Mouse (Mus musculus) stomach, postnatal 0 days (tissue): ENCODE results near the gene Tent5b. TPM values are rescaled to one million over a fixed set of nuclear protein-coding genes. Genes with fewer than 3 reads are reported as not detected.

ENCODE experiments used
- ATAC-seq: fragments of 200-750 bp; cut with Nextera tagmentation; 2 replicates; pipeline ENCODE4 v1.8.0; 2017; ENCODE audit not compliant: low FRiP score, low TSS enrichment
- DNase-seq: peaks from one replicate; pipeline ENCODE4 v3.0.0-alpha.2; 2016; ENCODE audit warnings: low spot score
- H3K27ac ChIP-seq: fragments of 300-500 bp; sonication (generic); replicated peaks from 2 replicates; pipeline ENCODE4 v1.5.1; 2014; ENCODE audit warnings: mild to moderate bottlenecking, control low read depth
- H3K27me3 ChIP-seq: fragments of 300-500 bp; sonication (generic); 2 replicates; pipeline ENCODE4 v1.6.1; 2014; ENCODE audit warnings: low read length; ENCODE audit not compliant: control insufficient read depth, insufficient read depth
- H3K36me3 ChIP-seq: fragments of 300-500 bp; sonication (generic); 2 replicates; pipeline ENCODE4 v1.6.1; 2014; ENCODE audit warnings: low read length, mixed read lengths; ENCODE audit not compliant: control insufficient read depth, insufficient read depth
- H3K4me1 ChIP-seq: fragments of 300-500 bp; sonication (generic); replicated peaks from 2 replicates; pipeline ENCODE4 v1.6.1; 2014; ENCODE audit warnings: antibody characterized with exemption; ENCODE audit not compliant: control insufficient read depth, insufficient read depth
- H3K4me2 ChIP-seq: fragments of 300-500 bp; sonication (generic); replicated peaks from 2 replicates; pipeline ENCODE4 v1.6.1; 2014; ENCODE audit warnings: low read depth, mild to moderate bottlenecking, control low read depth, moderate library complexity
- H3K4me3 ChIP-seq: fragments of 300-500 bp; sonication (generic); 2 replicates; pipeline ENCODE4 v1.5.1; 2014; ENCODE audit warnings: low read depth, low read length, control low read depth
- H3K9ac ChIP-seq: fragments of 300-500 bp; sonication (generic); 2 replicates; pipeline ENCODE4 v1.6.1; 2014; ENCODE audit warnings: mild to moderate bottlenecking, low read length, control low read depth, mixed read lengths
- H3K9me3 ChIP-seq: fragments of 300-500 bp; sonication (generic); 2 replicates; pipeline ENCODE4 v1.6.1; 2016; ENCODE audit warnings: low read length; ENCODE audit not compliant: control insufficient read depth
- CTCF ChIP-seq: IDR thresholded peaks from 2 replicates; pipeline ENCODE4 v1.5.1; 2016; ENCODE audit warnings: antibody characterized with exemption, low read depth, mild to moderate bottlenecking, moderate library complexity
- EP300 ChIP-seq: optimal IDR thresholded peaks from 2 replicates; pipeline ENCODE3; 2016; ENCODE audit warnings: antibody characterized with exemption
- WGBS: fragments of 180-500 bp; shearing (Covaris S2); extraction: QIAGEN DNeasy Blood & Tissue Kit; methylation state at CpG from one replicate; pipeline ENCODE4 v1.1.7; 2014; 5-methylcytosine and 5-hydroxymethylcytosine counted together
- polyA plus RNA-seq: library from polyadenylated mRNA; unstranded; fragments of >200 nt; fragmentation: Nextera tagmentation; extraction: Ambion mirVana; gene quantifications from 2 replicates; pipeline ENCODE4 v1.2.1, GENCODE M21; 2015

Tent5b gene
- polyA plus RNA-seq, 1 experiment from 2014 or later, result 34.0 TPM

DNA sequence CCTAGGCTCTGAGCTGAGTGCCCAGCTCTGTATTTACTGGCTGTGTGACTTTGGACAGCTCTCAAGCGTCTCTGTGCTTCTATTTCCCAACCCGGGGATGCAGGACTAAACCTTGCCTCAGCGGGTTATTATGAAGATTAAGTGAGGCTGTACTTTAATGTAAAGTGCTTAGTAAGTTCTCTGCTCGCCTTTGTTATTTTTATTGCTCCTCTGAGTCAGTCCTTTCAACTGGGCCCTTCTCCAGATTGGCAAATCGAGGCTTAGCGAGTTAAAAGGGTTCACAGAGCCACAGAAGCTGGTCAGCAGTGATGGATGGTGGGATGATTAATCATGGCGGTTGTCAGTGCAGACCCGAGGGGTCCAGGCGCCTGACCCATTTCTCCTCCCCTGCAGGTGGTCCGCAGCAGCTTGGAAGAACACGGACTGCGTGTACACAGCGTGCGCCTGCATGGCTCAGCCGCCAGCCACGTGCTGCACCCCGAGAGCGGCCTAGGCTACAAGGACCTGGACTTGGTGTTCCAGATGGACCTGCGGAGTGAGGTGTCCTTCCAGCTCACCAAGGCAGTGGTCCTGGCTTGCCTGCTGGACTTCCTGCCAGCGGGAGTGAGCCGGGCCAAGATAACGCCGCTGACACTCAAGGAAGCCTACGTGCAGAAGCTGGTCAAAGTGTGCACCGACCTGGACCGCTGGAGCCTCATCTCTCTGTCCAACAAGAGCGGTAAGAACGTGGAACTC is 5.9 kb downstream of the Tent5b start:
- H3K9ac ChIP-seq, result no peak overlapping the region
- H3K9me3 ChIP-seq, result no peaks in the 10 kb centered on the region
- H3K4me2 ChIP-seq, result no peak overlapping the region
- 82% methylated on average over 28 of the region's 28 CpGs for WGBS
- ATAC-seq (no peak), DNase-seq (no peak)
- H3K27me3 ChIP-seq, result no peaks in the 10 kb centered on the region
- H3K4me1 ChIP-seq, result peaks cover 6% of the 10 kb centered on the region; the same call in 1 of the 2 replicates
- H3K27ac ChIP-seq, result no peak overlapping the region
- TF ChIP-seq CTCF (no peak), EP300 (no peak)
- no peaks in the 10 kb centered on the region for H3K36me3 ChIP-seq
- no peak overlapping the region for H3K4me3 ChIP-seq

DNA sequence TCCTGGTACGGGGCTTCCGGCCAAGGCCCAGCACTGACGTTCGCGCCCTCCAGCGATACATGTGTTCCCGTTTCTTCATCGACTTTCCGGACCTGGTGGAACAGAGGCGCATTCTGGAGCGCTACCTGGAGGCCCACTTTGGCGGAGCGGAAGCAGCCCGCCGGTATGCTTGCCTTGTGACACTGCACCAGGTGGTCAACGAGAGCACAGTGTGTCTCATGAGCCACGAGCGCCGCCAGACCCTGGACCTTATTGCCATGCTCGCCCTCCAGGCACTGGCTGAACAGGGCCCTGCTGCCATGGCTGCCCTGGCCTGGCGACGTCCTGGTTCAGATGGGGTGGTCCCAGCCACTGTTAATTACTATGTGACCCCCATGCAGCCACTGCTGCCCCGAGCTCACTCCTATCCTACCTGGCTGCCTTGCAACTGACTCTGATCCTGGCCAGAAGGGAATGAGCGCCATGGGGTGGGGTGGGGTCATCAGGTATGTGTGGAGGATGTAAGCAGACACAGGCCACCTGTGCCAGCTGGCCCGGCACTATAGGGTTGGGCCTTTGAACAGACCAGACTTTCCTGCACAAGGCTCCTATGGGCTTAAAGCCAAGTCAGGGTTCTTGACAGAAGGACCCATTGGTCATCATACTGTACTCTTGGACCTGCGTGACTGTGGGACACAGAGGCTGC is 6.9 kb downstream of the Tent5b start:
- no peak for TF ChIP-seq EP300
- TF ChIP-seq CTCF, result no peak
- H3K27ac ChIP-seq, result no peak overlapping the region
- WGBS, result 93% methylated on average over 26 of the region's 26 CpGs
- H3K4me1 ChIP-seq, result peaks cover 6% of the 10 kb centered on the region; the same call in 1 of the 2 replicates
- no peak overlapping the region for H3K9ac ChIP-seq
- H3K4me3 ChIP-seq, result no peak overlapping the region
- no peaks in the 10 kb centered on the region for H3K36me3 ChIP-seq
- no peaks in the 10 kb centered on the region for H3K27me3 ChIP-seq
- DNase-seq (no peak), ATAC-seq (no peak)
- H3K4me2 ChIP-seq, result no peak overlapping the region
- H3K9me3 ChIP-seq, result no peaks in the 10 kb centered on the region

DNA sequence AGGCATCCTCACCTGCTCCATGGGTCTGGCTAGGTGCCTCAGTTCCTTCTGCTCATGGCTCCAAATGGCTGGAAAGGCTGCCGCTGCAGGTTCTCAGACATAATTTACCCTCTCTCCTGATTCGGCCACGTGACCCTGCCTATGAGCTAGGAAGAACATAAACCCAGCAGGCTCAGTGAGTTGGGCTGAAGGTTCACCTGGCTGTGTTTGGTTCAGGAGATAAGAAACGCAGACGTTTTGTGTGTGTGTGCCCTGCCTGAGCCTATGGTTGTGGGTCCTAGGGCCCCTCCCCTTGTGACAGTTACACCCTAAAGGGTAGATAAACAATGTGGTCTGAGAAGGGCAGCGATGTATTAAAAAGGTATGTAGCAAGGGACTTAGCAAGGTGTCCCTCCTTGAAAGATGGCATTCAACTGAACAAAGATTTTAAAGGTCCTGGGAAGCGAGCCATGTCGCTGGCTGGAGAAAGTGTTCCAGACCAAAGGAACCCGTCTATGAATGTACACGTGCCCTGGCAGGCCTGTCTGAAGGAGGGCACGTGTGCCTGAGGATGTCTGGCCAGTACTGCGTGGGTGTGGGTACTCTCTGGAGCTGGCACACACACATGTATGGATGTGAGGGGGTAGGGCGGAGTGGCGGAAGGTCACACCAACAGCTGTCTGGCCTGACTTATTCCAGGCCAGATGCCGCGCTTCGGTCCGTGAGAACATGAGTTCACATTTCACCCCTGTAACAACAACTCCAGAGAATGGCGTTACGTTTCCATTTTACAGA is 8.9 kb downstream of the Tent5b start:
- TF ChIP-seq CTCF (no peak), EP300 (no peak)
- WGBS, result 58% methylated on average over 20 of the region's 20 CpGs
- H3K27ac ChIP-seq, result peak overlapping the region; percentile 74
- no peaks in the 10 kb centered on the region for H3K9me3 ChIP-seq
- ATAC-seq, result peak; percentile 61
- no peaks in the 10 kb centered on the region for H3K36me3 ChIP-seq
- no peak overlapping the region for H3K4me3 ChIP-seq
- no peak overlapping the region for H3K9ac ChIP-seq
- H3K4me2 ChIP-seq, result no peak overlapping the region
- H3K4me1 ChIP-seq, result peaks cover 5% of the 10 kb centered on the region; the same call in 1 of the 2 replicates
- peak; percentile 71 for DNase-seq
- H3K27me3 ChIP-seq, result no peaks in the 10 kb centered on the region

DNA sequence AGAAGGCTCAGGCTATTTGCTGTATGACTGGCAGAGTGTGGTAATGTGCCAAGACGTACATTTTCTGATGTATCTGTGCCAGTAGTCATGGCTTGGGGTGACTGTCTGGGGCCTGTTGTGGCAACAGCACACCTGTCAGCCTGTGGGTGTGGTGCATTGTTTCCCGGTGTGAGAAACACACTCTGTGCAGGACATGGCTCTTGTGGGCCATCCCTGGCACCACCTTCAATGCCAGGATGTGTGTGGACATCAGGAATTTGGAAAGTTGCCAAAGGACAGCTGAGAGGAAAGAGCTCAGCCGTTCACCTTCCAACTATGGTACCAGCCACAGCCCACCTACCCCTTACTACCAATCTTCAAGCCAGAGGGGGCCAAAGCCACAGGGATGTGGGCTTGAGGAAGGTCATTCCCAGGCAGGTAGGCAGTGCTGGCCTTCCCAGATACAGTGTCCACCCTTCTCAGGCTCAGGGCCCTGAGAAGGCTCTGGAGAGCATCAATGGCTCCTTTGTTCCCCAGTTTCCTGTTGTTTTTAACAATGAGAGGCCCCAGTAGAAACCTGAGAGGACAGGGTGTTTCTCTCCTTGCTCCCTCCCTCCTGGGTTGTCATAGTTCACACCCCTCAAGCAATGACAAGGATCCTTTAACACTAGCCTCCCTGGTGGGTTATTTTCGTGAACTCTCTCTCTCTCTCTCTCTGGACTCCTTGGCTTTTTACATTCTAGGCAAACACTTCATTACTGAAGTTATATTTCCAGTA is 9.7 kb downstream of the Tent5b start:
- Histone ChIP-seq H3K4me2 (no peak overlapping the region), H3K9me3 (no peaks in the 10 kb centered on the region), H3K36me3 (no peaks in the 10 kb centered on the region), H3K9ac (no peak overlapping the region), H3K27ac (peak overlapping the region; percentile 74), H3K27me3 (no peaks in the 10 kb centered on the region), H3K4me3 (no peak overlapping the region), H3K4me1 (0 out of 2 replicates have a peak, but pooled peaks cover 3% of the 10 kb centered on the region)
- ATAC-seq, result peak; percentile 32
- WGBS, result 46% methylated on average over 4 of the region's 4 CpGs
- no peak for TF ChIP-seq CTCF
- no peak for TF ChIP-seq EP300
- DNase-seq, result peak; percentile 31

DNA sequence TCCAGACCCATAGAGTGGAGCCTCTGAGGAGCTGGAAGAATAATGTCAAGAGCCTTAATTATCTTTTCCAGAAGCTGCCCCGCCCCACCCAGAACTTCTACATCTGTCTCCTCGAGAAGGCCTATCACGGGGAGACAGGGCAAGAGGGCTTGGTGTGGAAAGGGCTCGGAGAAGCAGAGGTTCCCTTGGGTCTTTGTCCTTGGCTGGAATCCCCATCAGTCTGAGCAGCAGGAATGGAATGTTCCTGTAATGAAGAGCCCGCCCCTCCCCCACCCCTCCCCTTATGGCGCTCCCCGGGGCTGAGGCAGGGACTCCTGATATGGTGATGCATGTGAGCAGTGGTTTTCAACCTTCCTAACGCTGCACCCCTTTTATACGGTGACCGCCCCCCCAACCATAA is 11.9 kb downstream of the Tent5b start:
- Histone ChIP-seq H3K27me3 (no peaks in the 10 kb centered on the region), H3K4me3 (no peak overlapping the region), H3K9ac (peak overlapping the region; percentile 18; the same call in 1 of the 2 replicates), H3K9me3 (no peaks in the 10 kb centered on the region), H3K27ac (0 out of 2 replicates have a peak overlapping the region, but pooled peaks have one; percentile 9), H3K4me2 (no peak overlapping the region; the same call in 1 of the 2 replicates), H3K36me3 (no peaks in the 10 kb centered on the region), H3K4me1 (0 out of 2 replicates have a peak, but pooled peaks cover 3% of the 10 kb centered on the region)
- 27% methylated on average over 9 of the region's 10 CpGs for WGBS
- DNase-seq (peak; percentile 55), ATAC-seq (peak; percentile 13; the same call in 1 of the 2 replicates)
- TF ChIP-seq EP300 (no peak), CTCF (no peak)
